Mouse (Mus musculus) kidney, adult 2 months (tissue): Measurements from ENCODE around the gene Snx9.

Experiments used
- CTCF ChIP-seq: fragments of 200-500 bp; conservative IDR thresholded peaks from 2 replicates; pipeline ENCODE4 v1.5.1; 2011; ENCODE audit warnings: low read depth, mild to moderate bottlenecking, control low read depth, low read length, moderate library complexity, mixed read lengths; ENCODE audit not compliant: insufficient read depth, insufficient read length
- POLR2A ChIP-seq: fragments of 200-500 bp; IDR thresholded peaks from one replicate; pipeline ENCODE4 v1.6.1; 2011; ENCODE audit warnings: low read depth, low read length, control low read depth

DNA sequence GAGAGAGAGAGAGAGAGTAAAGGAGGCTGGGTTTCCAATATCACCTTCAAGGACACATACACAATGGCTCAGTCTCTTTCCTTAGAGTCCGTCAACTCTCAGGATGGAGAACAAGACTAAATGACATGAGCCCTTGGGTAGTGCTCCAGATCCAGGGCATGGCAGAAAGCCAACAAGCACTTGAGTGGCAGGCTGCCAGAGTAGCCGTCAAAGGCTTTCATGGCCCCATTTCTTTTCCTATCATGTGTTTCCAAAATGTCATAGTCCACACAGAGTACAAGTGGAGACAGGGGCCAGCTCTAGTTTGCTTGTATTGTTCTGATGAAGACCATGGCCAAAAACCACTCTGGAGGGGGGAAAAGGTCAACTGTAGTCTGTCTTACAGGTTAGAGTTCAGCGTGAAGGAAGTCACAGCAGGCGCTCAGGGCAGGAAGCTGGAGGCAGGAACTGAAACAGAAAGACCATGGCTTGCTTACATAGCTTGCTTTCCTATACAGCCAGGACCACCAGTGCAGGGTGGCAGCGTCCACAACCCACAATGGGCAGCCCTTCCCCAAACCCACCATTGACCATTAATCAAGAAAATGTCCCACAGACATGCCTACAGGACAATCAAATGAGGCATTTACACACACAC is 43.9 kb upstream of the Snx9 start:
- TF ChIP-seq CTCF: no peak
- TF ChIP-seq POLR2A: no peak
